Mouse (Mus musculus) heart, embryonic 13.5 days (tissue): ENCODE data around the gene Nav2. TPM values are rescaled to one million over a fixed set of nuclear protein-coding genes. Genes with fewer than 3 reads are reported as not detected.

Experiments used
- ATAC-seq: fragments of 200-750 bp; cut with Nextera tagmentation; 2 replicates; pipeline ENCODE4 v1.8.0; 2017; ENCODE audit warnings: moderate TSS enrichment; ENCODE audit not compliant: insufficient number of reproducible peaks, low FRiP score, low TSS enrichment; ENCODE audit errors: extremely low read depth
- H3K27ac ChIP-seq: fragments of 300-500 bp; sonication (generic); replicated peaks from 2 replicates; pipeline ENCODE4 v1.5.1; 2015; ENCODE audit warnings: moderate library complexity, mild to moderate bottlenecking, inconsistent platforms
- H3K27me3 ChIP-seq: fragments of 300-500 bp; sonication (generic); replicated peaks from 2 replicates; pipeline ENCODE4 v1.6.1; 2015; ENCODE audit warnings: mild to moderate bottlenecking, inconsistent platforms
- H3K36me3 ChIP-seq: fragments of 300-500 bp; sonication (generic); 2 replicates; pipeline ENCODE4 v1.6.1; 2015; ENCODE audit warnings: mild to moderate bottlenecking, inconsistent platforms
- H3K4me1 ChIP-seq: fragments of 300-500 bp; sonication (generic); 2 replicates; pipeline ENCODE4 v1.6.1; 2015; ENCODE audit warnings: inconsistent platforms
- H3K4me2 ChIP-seq: fragments of 300-500 bp; sonication (generic); 2 replicates; pipeline ENCODE4 v1.6.1; 2015; ENCODE audit warnings: inconsistent platforms, mild to moderate bottlenecking, moderate library complexity
- H3K4me3 ChIP-seq: fragments of 300-500 bp; sonication (generic); 2 replicates; pipeline ENCODE4 v1.5.1; 2015; ENCODE audit warnings: moderate library complexity, mild to moderate bottlenecking, inconsistent platforms
- H3K9ac ChIP-seq: fragments of 300-500 bp; sonication (generic); 2 replicates; pipeline ENCODE4 v1.6.1; 2015; ENCODE audit warnings: inconsistent platforms, mild to moderate bottlenecking, moderate library complexity
- H3K9me3 ChIP-seq: fragments of 300-500 bp; sonication (generic); 2 replicates; pipeline ENCODE4 v1.6.1; 2016; ENCODE audit warnings: inconsistent platforms
- WGBS: fragments of 180-500 bp; shearing (Covaris S2); methylation state at CpG from one replicate; pipeline ENCODE4 v1.1.7; 2015; ENCODE audit warnings: mixed read lengths; 5-methylcytosine and 5-hydroxymethylcytosine counted together
- polyA plus RNA-seq: library from polyadenylated mRNA; unstranded; fragments of >200 nt; fragmentation: Nextera tagmentation; extraction: Ambion mirVana; gene quantifications from 2 replicates; pipeline ENCODE4 v1.2.1, GENCODE M21; 2015

Nav2 gene
- polyA plus RNA-seq, 1 experiment from 2014 or later = 25.3 TPM

DNA sequence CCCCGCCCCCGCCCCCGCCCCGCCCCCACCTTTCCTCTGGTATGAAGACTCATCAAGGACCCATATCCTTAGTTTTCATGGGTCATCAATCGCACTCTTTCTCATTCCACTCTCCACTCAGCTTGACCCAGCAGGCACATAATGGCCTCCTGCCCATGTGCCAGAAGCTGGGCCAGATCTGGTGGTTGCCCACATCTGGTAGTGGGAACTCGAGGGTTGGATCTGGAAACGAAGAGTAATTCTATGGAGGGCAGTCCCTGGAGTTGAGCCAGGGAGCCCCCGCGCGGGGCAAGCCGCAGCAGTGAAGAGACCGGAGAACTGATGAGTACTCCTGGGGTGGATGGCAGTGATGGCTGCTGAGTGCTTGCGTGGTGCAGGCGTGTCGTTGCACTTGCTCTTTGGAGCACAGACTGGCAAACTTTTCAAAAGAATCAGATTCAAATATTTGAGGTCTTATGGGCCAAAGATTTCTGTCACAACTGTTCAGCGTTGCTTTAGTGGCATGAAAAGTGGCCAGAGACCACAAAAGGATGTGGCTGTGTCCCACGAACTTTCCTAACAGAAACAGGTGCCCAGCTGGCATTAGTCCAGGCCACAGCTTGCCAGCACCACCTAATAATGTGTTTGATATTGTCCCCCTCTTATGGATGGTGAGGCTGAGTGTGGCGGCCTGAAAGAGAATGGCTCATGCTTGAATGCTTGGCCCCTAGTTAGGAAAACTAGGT, 449.1 kb downstream of the Nav2 start:
- no peaks in the 10 kb centered on the region for H3K36me3 ChIP-seq
- WGBS = 83% methylated on average over 18 of the region's 18 CpGs
- no peak for ATAC-seq
- H3K4me1 ChIP-seq = peaks cover 3% of the 10 kb centered on the region; the same call in 1 of the 2 replicates
- H3K9ac ChIP-seq = no peak overlapping the region
- H3K27me3 ChIP-seq = no peaks in the 10 kb centered on the region
- H3K4me2 ChIP-seq = no peak overlapping the region
- H3K9me3 ChIP-seq = no peaks in the 10 kb centered on the region
- no peak overlapping the region for H3K4me3 ChIP-seq
- no peak overlapping the region for H3K27ac ChIP-seq

- Histone ChIP-seq H3K4me1 (peaks cover 3% of the 10 kb centered on the region; the same call in 1 of the 2 replicates), H3K27ac (no peak overlapping the region), H3K9me3 (no peaks in the 10 kb centered on the region), H3K4me3 (no peak overlapping the region), H3K27me3 (no peaks in the 10 kb centered on the region), H3K9ac (no peak overlapping the region), H3K36me3 (0 out of 2 replicates have a peak, but pooled peaks cover 5% of the 10 kb centered on the region), H3K4me2 (no peak overlapping the region)
- 70% methylated on average over 3 of the region's 3 CpGs for WGBS
- no peak for ATAC-seq
Measured at GRCm38 (mm10) chr7:49359120-49359519, 450.6 kb downstream of the Nav2 start.

DNA sequence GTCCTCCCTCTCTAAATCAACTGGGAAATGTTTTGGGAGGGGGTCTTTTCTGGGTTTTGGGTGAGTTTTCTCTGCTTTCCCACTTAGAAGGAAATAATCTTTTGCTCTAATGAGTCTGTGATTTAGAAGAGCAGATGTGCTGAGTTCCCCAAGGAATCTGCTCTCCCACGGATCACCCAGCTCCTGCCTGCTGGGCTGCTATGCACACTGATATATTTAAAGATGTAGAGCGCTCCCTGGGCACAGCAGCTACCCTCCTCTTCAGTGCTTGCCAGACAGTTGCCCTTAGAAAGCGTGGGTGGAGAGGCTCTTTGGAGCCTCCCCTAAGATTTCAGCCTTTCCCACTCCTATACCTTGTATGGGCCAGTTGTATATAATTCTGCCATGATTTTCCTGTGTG, 452.1 kb downstream of the Nav2 start:
- H3K4me2 ChIP-seq = no peak overlapping the region
- ATAC-seq = no peak
- H3K9ac ChIP-seq = no peak overlapping the region; the same call in 1 of the 2 replicates
- no peaks in the 10 kb centered on the region for H3K9me3 ChIP-seq
- no peak overlapping the region for H3K27ac ChIP-seq
- WGBS = 54% methylated on average over 3 of the region's 3 CpGs
- H3K4me3 ChIP-seq = no peak overlapping the region
- no peaks in the 10 kb centered on the region for H3K27me3 ChIP-seq
- H3K4me1 ChIP-seq = no peaks in the 10 kb centered on the region
- 0 out of 2 replicates have a peak, but pooled peaks cover 8% of the 10 kb centered on the region for H3K36me3 ChIP-seq

DNA sequence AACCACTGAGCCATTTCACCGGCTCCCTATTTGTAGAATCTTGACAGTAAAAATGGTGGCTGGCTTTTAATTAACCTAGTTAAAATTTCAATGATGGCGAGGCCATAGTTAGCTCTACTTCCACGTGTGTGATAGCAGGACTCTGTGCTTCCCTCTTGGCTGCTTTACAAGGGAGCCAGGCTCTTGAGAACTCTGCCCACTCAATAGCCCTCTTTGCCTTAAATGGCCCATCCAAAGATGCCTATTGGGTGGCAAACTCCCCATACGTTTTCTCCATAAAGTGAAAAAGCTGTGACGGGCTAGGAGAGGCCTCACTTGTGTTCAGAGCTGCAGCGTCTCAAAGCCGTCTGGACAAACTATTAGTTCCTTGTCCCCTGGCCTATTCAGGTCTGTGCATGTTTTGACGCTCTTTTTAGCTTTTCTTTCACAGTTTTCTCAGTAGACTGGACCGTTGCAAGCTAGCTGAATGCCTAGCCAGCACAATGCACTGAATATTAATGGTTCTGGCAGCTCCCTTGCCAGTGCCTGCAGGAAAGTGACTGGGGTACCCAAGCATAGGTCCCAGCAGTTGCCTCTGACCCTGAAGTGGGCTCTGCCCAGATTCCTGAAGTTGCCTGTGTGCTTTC, 453.1 kb downstream of the Nav2 start:
- 0 out of 2 replicates have a peak, but pooled peaks cover 8% of the 10 kb centered on the region for H3K36me3 ChIP-seq
- 78% methylated on average over 9 of the region's 9 CpGs for WGBS
- no peak overlapping the region for H3K27ac ChIP-seq
- H3K27me3 ChIP-seq = no peaks in the 10 kb centered on the region
- no peak overlapping the region for H3K9ac ChIP-seq
- ATAC-seq = no peak
- no peaks in the 10 kb centered on the region for H3K9me3 ChIP-seq
- H3K4me1 ChIP-seq = 0 out of 2 replicates have a peak, but pooled peaks cover under 1% of the 10 kb centered on the region
- H3K4me3 ChIP-seq = no peak overlapping the region
- H3K4me2 ChIP-seq = no peak overlapping the region

DNA sequence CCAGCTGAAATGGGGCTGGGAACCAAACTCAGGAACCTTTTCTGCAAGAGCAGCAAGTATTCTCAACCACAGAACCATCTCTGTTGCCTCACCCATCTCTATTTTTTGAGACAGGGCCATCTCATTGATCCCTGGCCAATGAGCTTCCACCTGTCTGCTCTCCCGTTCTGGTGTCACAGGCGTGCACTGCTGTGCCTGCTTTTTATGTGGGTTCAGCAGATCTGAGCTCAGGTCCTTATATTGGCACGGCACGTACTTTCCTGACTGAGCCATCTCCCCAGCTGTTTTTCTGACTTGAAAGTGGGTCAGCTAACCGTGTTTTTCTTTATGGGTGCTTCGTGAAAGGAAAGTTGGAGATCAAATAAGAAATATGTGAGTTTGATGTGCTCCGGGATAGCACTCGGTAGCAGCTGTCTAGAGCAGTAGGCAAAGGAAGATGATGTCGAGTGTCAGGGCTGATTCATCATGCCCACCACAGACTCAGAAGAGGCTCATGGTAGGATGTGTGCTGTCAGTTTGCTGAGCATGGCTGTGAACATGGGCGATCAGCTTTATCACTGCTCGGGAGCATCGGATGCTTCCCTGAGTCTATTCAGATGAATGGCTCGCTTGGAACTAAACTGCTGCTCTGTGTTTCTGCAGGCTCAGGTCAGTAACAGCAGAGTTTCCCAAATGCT, 456.1 kb downstream of the Nav2 start:
- Histone ChIP-seq H3K4me3 (no peak overlapping the region), H3K27me3 (no peaks in the 10 kb centered on the region), H3K9me3 (no peaks in the 10 kb centered on the region), H3K4me1 (peaks cover 23% of the 10 kb centered on the region), H3K9ac (no peak overlapping the region), H3K27ac (no peak overlapping the region), H3K4me2 (no peak overlapping the region), H3K36me3 (0 out of 2 replicates have a peak, but pooled peaks cover 8% of the 10 kb centered on the region)
- WGBS = 86% methylated on average over 13 of the region's 13 CpGs
- no peak for ATAC-seq

GRCm38 (mm10) chr7:49368590-49368989, 460.1 kb downstream of the Nav2 start:
- H3K9me3 ChIP-seq = no peaks in the 10 kb centered on the region
- peaks cover 51% of the 10 kb centered on the region for H3K4me1 ChIP-seq
- H3K27ac ChIP-seq = no peak overlapping the region
- H3K27me3 ChIP-seq = no peaks in the 10 kb centered on the region
- no peak overlapping the region for H3K4me3 ChIP-seq
- ATAC-seq = no peak
- 0 out of 2 replicates have a peak, but pooled peaks cover 8% of the 10 kb centered on the region for H3K36me3 ChIP-seq
- no peak overlapping the region for H3K4me2 ChIP-seq
- 44% methylated on average over 5 of the region's 5 CpGs for WGBS
- H3K9ac ChIP-seq = no peak overlapping the region

- Histone ChIP-seq H3K36me3 (0 out of 2 replicates have a peak, but pooled peaks cover 4% of the 10 kb centered on the region), H3K4me2 (no peak overlapping the region), H3K4me1 (peaks cover 55% of the 10 kb centered on the region), H3K4me3 (no peak overlapping the region), H3K9ac (no peak overlapping the region), H3K27me3 (no peaks in the 10 kb centered on the region), H3K9me3 (no peaks in the 10 kb centered on the region), H3K27ac (no peak overlapping the region)
- 24% methylated on average over 2 of the region's 3 CpGs for WGBS
- ATAC-seq = no peak
Measured at GRCm38 (mm10) chr7:49369006-49369405, 460.5 kb downstream of the Nav2 start.

DNA sequence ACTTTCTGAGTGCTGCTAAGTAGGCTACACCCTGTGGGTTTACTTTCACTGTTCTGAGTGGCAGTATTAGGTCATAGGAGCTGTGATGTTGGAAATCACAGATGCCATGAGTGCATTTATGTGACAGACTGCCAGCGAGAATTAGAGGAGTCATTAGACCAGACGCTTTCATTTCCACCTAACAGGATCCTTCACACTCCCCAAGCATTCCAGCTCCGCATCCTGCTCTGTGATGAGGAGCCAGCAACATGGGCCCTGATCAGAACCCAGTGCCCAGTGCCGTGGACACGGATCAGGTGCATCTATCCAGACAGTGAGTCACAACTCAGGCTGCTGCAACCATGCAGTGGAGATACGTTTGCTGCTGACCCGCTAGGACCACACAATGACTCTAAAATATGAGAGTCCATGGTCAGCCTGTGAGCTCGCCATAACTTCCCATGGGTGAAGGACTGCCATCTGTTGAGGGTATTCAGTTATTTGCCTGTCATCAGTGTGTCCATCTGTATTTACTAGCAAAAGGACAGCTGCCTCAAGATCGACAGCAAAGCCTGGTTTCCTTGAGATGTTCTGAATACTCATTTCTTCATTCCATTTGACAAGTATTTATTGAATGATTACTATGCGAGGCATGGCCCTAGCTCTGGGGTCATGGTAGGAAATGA, 461.4 kb downstream of the Nav2 start:
- Histone ChIP-seq H3K27ac (no peak overlapping the region), H3K27me3 (no peaks in the 10 kb centered on the region), H3K36me3 (no peaks in the 10 kb centered on the region), H3K9ac (no peak overlapping the region), H3K4me2 (no peak overlapping the region), H3K4me1 (peaks cover 65% of the 10 kb centered on the region), H3K4me3 (no peak overlapping the region), H3K9me3 (no peaks in the 10 kb centered on the region)
- ATAC-seq = no peak
- 83% methylated on average over 10 of the region's 10 CpGs for WGBS

GRCm38 (mm10) chr7:49371345-49371744, 462.8 kb downstream of the Nav2 start:
- ATAC-seq = no peak
- H3K4me2 ChIP-seq = no peak overlapping the region
- H3K36me3 ChIP-seq = no peaks in the 10 kb centered on the region; the same call in 1 of the 2 replicates
- H3K9ac ChIP-seq = no peak overlapping the region
- no peaks in the 10 kb centered on the region for H3K27me3 ChIP-seq
- H3K27ac ChIP-seq = no peak overlapping the region
- H3K9me3 ChIP-seq = no peaks in the 10 kb centered on the region
- 77% methylated on average over 2 of the region's 2 CpGs for WGBS
- H3K4me1 ChIP-seq = peaks cover 72% of the 10 kb centered on the region
- no peak overlapping the region for H3K4me3 ChIP-seq

DNA sequence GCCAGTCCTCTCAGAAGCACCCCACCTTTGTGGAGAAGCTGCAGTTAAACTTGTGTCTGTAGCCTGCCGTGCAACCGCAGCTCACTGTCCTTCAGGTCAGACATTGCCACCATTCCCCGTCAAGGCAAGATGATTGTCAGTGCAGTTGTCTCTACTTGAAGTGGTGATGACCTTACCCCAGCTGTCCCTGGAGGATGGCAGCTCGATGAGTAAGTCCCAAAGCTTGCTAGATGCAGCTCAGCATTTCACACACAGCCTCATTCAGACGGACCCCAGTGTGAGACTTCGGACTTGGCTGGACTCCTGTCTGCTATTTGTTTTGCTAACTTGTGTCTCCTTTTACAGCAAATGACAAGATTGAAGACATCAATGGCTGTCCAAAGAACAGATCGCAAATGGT, 463.5 kb downstream of the Nav2 start:
- H3K27ac ChIP-seq = no peak overlapping the region
- no peaks in the 10 kb centered on the region for H3K27me3 ChIP-seq
- no peak overlapping the region for H3K9ac ChIP-seq
- no peak overlapping the region for H3K4me3 ChIP-seq
- ATAC-seq = no peak
- no peak overlapping the region for H3K4me2 ChIP-seq
- no peaks in the 10 kb centered on the region; the same call in 1 of the 2 replicates for H3K9me3 ChIP-seq
- H3K4me1 ChIP-seq = peaks cover 68% of the 10 kb centered on the region
- WGBS = 69% methylated on average over 7 of the region's 7 CpGs
- no peaks in the 10 kb centered on the region; the same call in 1 of the 2 replicates for H3K36me3 ChIP-seq

DNA sequence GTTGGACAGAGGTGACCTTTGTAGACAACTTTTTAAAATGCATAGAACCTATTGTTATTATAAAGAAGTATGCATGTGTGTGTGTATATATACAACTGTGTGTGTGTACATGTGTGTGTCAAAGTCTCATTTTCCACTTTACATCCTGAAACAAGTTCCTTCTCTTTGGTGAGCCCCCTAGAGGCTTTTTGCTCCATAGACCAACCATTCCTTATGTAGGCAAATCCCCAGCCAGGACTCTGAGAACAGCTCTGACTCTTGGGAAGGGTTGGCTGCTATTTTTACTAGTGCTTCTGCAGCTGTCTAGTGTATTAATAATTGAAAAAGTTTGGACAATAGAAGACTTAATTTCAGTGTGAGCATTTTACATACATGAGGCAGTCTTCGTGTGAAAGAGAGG, 464.7 kb downstream of the Nav2 start:
- H3K4me3 ChIP-seq = no peak overlapping the region
- no peaks in the 10 kb centered on the region for H3K27me3 ChIP-seq
- peaks cover 64% of the 10 kb centered on the region for H3K4me1 ChIP-seq
- 88% methylated on average over 1 of the region's 1 CpGs for WGBS
- no peak overlapping the region for H3K27ac ChIP-seq
- no peak for ATAC-seq
- no peak overlapping the region for H3K4me2 ChIP-seq
- no peaks in the 10 kb centered on the region; the same call in 1 of the 2 replicates for H3K9me3 ChIP-seq
- no peak overlapping the region for H3K9ac ChIP-seq
- H3K36me3 ChIP-seq = peaks cover 6% of the 10 kb centered on the region; the same call in 1 of the 2 replicates
